Mouse (Mus musculus) hematopoietic stem cell, adult 5-6 weeks (primary cell): ENCODE data around the gene Metap1. TPM values are rescaled to one million over a fixed set of nuclear protein-coding genes. Genes with fewer than 3 reads are reported as not detected.

Experiments used
- ATAC-seq, 2 experiments: fragments of 125-278 bp in 1 of 2; replicated peaks in 1 of 2; 2 replicates each; pipeline ENCODE4 v1.8.0; 2016 to 2017; ENCODE audit warnings: inconsistent platforms in 2 of 2, mild to moderate bottlenecking in 2 of 2, moderate number of reproducible peaks in 2 of 2, low read depth in 1 of 2, moderate TSS enrichment in 1 of 2; ENCODE audit not compliant: low FRiP score in 2 of 2, poor library complexity in 2 of 2, severe bottlenecking in 2 of 2, insufficient read depth in 1 of 2, low TSS enrichment in 1 of 2
- total RNA-seq: library from RNA; stranded (forward); fragments of 172-1452, 232-1000 nt; gene quantifications from 2 replicates; pipeline ENCODE4 v1.2.3, GENCODE M21; 2017

Gene Metap1
- total RNA-seq: 58.4 and 63.5 TPM in 2 replicates

- peak; percentile 96 to 99 for ATAC-seq
These were observed at the start of gene Metap1 for GRCm38 (mm10) chr3:138489327-138490033. Gene Metap1 (minus strand): TSS chr3:138489515.

DNA sequence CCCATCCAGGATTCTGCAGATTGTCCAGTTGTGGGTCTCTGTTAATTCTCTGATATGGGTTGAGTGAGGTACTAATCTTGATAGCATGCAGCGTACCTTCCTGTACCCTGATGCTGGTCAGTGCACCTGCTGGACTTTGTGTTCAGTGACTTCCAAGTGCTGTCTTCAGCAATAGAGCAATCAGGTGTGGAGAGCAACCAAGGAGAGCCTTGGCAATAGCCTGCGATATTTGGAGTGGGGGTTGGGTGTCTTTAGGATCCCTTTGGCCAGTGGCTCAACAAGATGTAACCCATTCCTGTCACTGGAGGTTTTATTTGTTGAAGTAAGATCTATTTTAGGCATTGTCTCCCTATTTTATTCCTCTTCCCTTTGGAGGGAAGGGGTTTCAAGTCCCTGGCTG, 46.7 kb upstream of the Metap1 start:
- no peak for ATAC-seq

- ATAC-seq: no peak
These were observed 43.4 kb upstream of the Metap1 start for GRCm38 (mm10) chr3:138532764-138533163.

DNA sequence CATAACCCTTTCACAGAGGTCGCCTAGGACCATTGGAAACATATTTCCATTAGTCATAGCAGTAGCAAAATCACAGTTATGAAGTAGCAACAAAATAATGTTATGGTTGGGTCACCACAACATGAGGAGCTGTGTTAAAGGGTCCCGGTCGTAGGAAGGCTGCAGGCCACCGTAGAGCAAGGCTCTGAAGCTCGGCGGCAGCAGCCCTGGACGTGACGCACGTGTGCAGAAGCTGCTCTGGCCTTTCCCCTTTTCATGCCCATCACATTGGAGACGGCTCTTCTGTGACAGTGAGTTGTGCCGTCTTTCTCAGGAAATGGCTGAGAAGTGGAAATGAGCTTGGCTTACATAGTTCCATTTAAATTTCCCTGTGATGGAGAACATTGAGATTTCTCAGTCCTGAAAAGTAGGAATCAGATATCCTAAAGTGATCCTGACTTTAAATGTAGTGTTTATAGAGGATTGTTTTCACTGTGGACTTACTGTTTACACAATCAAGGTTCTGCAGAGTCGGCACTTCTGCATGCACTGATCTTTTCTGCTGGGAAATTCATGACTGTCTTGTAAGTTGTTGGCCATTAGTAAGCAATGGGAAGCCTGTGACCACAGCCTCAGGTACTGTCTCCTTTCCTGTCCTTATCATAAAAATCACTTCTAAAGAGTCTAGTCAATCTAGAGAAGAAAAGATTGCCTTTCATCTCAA, 42.3 kb upstream of the Metap1 start:
- no peak for ATAC-seq

GRCm38 (mm10) chr3:138530578-138531478, 41.5 kb upstream of the Metap1 start:
- ATAC-seq: no peak

DNA sequence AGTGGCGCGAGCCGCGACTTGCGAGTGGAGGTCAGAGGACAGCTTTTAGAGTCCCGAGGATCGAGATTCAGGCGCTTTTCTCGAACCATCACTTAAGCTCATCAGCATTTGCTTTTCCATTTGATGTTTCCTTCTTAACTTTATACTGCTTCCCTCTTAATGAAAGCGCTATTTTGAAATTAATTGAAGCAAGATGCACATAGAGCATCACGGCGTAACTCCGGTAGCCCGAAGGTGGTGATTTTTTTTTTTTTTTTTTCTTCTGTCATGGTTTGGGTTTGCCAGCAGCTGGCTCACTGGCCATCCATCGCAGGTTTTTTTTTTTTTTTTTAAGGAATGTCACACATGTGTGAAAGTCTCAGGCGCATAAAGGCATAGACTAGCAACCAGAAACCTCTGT, 39.0 kb upstream of the Metap1 start:
- no peak for ATAC-seq

DNA sequence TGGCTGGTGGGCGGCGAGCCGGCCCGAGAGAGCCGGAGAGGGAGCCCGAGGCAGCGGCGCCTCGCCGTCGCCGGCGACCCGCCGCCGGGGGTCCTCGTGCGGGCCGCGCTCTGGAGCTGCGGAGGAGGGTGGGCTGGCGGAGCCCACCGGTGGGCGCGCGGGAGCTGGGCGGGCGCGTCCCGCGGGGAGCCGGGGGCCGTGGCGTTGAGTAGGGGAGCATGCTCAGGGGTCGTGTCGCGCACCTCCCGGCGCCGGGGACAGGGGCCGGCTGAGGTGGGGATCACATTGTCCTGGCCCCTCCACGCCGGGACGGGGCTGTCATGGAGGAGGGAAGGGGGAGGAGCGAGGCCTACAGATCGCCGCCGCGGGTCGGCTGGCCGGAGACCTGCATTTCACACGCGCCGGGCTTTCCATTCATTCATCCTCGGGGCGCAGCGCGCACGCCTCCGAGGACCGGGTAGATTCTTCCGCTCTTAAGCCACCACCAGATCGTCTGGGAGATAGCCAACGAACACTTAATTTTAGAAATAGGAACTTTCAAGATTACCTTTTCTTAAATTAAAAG, 38.4 kb upstream of the Metap1 start:
- ATAC-seq: peak; percentile 29 to 48; a peak in 3 of 4 replicates

DNA sequence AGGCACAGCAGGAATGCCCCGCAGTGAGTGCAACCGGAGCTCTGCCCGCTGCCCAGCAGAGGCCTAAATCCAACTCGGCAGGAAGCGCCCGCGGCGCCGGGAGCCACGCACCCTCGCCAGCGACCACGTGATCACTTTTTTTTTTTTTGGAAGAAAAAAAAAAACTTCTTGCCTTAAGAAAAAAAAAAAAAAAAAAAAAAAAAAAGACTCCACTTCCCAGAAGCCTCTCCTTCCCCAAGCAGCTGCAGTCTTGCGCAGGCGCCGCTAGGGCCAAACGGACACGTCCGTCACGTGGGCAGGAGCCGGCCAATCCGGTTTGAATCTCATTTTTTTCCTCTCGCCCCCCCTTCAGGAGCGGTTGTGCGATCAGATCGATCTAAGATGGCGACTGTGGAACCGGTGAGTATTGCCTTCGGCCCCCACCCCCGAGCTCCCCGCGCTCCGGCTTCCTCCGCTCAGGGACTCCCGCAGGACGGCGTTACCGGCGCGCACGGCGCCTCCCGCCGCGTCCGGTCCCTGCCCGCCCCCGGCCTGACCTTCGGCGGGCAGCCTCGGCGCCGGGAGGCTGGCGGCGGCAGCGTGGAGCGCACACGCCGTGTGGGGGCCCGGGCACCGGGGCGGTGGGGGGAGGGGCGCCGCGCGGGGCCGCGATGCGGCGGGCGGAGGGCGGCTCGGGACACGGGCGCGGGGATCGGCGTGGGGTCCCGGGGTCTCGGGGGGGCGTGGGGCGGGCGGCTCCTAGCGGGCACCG, 37.8 kb upstream of the Metap1 start:
- ATAC-seq: peak; percentile 89 to 90

- peak; percentile 1 to 11; a peak in 2 of 4 replicates for ATAC-seq
These were observed 37.0 kb upstream of the Metap1 start, which contains the start of gene Eif4e for GRCm38 (mm10) chr3:138526073-138526915. Gene Eif4e (plus strand): TSS chr3:138526179.

- no peak for ATAC-seq
These were observed 36.2 kb upstream of the Metap1 start for GRCm38 (mm10) chr3:138525494-138525893.

DNA sequence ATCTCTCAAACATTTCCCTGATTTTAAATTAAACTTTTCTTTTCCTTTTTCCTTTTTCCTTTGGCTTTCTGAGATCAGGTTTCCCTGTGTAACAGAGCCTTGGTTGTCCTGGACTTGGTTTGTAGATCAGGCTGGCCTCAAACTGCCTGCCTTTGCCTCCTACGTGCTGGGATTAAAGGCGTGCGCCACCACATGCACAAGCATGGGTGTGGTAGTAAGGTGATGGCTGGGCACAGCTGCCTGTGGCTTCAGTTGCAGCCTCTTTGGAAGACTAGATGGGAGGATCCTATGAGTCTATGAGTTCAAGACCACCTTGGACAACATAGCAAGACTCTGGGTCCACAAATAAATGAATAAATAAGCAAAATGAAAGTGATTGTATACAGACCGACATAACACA, 34.6 kb upstream of the Metap1 start:
- no peak for ATAC-seq

DNA sequence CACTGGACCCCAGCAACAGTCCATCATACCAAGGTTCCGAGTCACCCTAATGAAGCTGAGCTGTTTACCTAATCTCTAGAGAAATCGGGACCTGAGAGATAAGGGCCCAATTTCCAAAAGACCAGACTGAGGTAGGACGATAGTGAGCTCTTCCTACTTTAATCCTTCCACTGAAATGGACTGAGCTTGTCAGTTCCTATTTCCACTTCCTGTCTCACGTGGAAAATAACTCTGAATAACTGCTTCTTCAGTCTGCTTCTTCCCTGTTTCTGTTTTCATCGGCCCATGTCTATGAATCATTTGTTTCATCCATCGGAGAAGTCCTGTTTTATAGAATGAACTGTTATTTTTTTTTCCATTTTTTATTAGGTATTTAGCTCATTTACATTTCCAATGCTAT, 29.9 kb upstream of the Metap1 start:
- ATAC-seq: no peak

- no peak; a peak in 1 of 4 replicates for ATAC-seq
These were observed 28.6 kb upstream of the Metap1 start for GRCm38 (mm10) chr3:138517881-138518280.

GRCm38 (mm10) chr3:138515656-138516370, 26.5 kb upstream of the Metap1 start:
- ATAC-seq: no peak

DNA sequence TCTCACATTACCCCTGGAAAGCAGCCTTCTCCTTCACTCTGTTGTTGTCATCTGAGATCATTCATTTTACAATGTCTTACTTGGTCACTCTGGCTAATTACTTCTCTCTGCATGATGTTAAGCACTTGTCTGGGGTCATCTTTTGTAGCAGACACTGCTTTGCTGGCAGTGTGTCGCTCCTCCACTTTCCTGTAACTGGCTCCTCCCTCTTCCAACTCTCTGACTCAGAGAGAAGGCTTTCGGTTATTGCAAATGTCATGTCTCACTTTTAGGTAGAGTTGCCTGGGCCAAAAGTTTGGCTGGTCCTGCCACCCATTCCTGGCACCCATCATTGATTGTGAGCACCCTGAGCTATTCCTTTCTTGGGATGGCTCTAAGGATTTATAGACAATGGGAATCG, 25.4 kb upstream of the Metap1 start:
- ATAC-seq: no peak

DNA sequence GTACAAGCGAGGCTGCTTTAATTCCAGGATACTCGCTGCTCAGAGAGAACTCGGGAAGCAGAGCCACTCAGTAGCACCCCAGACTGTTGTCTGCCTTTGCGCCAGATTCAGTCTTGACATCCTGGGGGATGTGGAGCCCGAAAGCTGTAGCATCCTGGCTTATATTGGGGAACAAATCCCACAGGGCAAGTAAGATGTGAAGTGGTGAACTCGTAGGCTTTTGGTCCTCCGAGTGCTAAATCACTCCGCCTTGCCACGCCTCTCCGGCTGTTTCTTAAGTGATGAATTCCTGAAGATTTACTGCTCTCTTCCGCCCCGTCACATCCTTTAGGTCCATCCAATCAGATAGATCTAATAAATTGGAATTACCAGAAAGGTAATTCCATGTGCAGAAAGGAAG, 23.9 kb upstream of the Metap1 start:
- ATAC-seq: no peak
